Mouse (Mus musculus): ENCODE data around the gene Slc15a5.
"Not testable (repeated sequence)": the region's sequence is repeated elsewhere in the genome, so short reads cannot be mapped to it uniquely, and the experiment has no call there.

The Slc15a5 gene

GRCm38 (mm10) chr6:138079816-138080215 is at the start of gene Slc15a5:
Gene Slc15a5, minus strand, starts transcription at chr6:138079916.
- no peak for ATAC-seq (ENCODE audit: low TSS enrichment)

- ATAC-seq (ENCODE audit: low TSS enrichment), result peak; percentile 50
Observed at GRCm38 (mm10) chr6:138128392-138129335, 48.9 kb upstream of the Slc15a5 start.

GRCm38 (mm10) chr6:138117496-138117895 is 37.8 kb upstream of the Slc15a5 start:
- no peak for ATAC-seq (ENCODE audit: low TSS enrichment)

- no peak for ATAC-seq (ENCODE audit: low TSS enrichment)
Observed at GRCm38 (mm10) chr6:138104559-138104958, 24.8 kb upstream of the Slc15a5 start.

- ATAC-seq (ENCODE audit: low TSS enrichment), result no peak
Observed at GRCm38 (mm10) chr6:138102940-138103339, 23.2 kb upstream of the Slc15a5 start.

- no peak for ATAC-seq (ENCODE audit: low TSS enrichment)
Observed at GRCm38 (mm10) chr6:138101843-138102242, 22.1 kb upstream of the Slc15a5 start.

- ATAC-seq (ENCODE audit: low TSS enrichment), result no peak
Observed at GRCm38 (mm10) chr6:138099646-138100045, 19.9 kb upstream of the Slc15a5 start.

GRCm38 (mm10) chr6:138095060-138095459 is 15.3 kb upstream of the Slc15a5 start:
- no peak for ATAC-seq (ENCODE audit: low TSS enrichment)

- no peak for ATAC-seq (ENCODE audit: low TSS enrichment)
Observed at GRCm38 (mm10) chr6:138092432-138092831, 12.7 kb upstream of the Slc15a5 start.

GRCm38 (mm10) chr6:138089084-138089483 is 9.4 kb upstream of the Slc15a5 start:
- ATAC-seq (ENCODE audit: low TSS enrichment), result no peak

- ATAC-seq (ENCODE audit: low TSS enrichment), result not testable (repeated sequence)
Observed at GRCm38 (mm10) chr6:138086421-138086820, 6.7 kb upstream of the Slc15a5 start.

- no peak for ATAC-seq (ENCODE audit: low TSS enrichment)
Observed at GRCm38 (mm10) chr6:138080778-138081549, 1.2 kb upstream of the Slc15a5 start.

GRCm38 (mm10) chr6:138077681-138078439 is 1.9 kb downstream of the Slc15a5 start:
- no peak for ATAC-seq (ENCODE audit: low TSS enrichment)

GRCm38 (mm10) chr6:138075723-138076122 is 4.0 kb downstream of the Slc15a5 start:
- ATAC-seq (ENCODE audit: low TSS enrichment), result no peak

GRCm38 (mm10) chr6:138073540-138073939 is 6.2 kb downstream of the Slc15a5 start:
- no peak for ATAC-seq (ENCODE audit: low TSS enrichment)

- no peak for ATAC-seq (ENCODE audit: low TSS enrichment)
Observed at GRCm38 (mm10) chr6:138072963-138073339, 6.8 kb downstream of the Slc15a5 start.

GRCm38 (mm10) chr6:138072110-138072962 is 7.4 kb downstream of the Slc15a5 start:
- no peak for ATAC-seq (ENCODE audit: low TSS enrichment)

- no peak for ATAC-seq (ENCODE audit: low TSS enrichment)
Observed at GRCm38 (mm10) chr6:138071505-138072107, 8.1 kb downstream of the Slc15a5 start.

GRCm38 (mm10) chr6:138070720-138071504 is 8.8 kb downstream of the Slc15a5 start:
- peak; percentile 83 for ATAC-seq (ENCODE audit: low TSS enrichment)

- ATAC-seq (ENCODE audit: low TSS enrichment), result peak; percentile 97
Observed at GRCm38 (mm10) chr6:138069921-138070320, 9.8 kb downstream of the Slc15a5 start.

Data from frontal cortex, adult (tissue).